Mouse (Mus musculus): ENCODE measurements around the gene Naip6. TPM values are rescaled to one million over a fixed set of nuclear protein-coding genes. Genes with fewer than 3 reads are reported as not detected.
"Not testable (repeated sequence)": the region's sequence is repeated elsewhere in the genome, so short reads cannot be mapped to it uniquely, and the experiment has no call there.

Gene Naip6
- total and polyA plus RNA-seq, 3 experiments: 0.12 to 0.78 TPM; not detected in 1

GRCm38 (mm10) chr13:100255925-100256324, 61.5 kb downstream of the Naip6 start:
- not testable (repeated sequence) for H3K4me1 ChIP-seq (ENCODE audit: control insufficient read depth in 1 of 2, insufficient read depth in 2 of 2, low read length in 2 of 2); DNase-seq (ENCODE audit: low read depth, low spot score); H3K79me2 ChIP-seq (ENCODE audit: control insufficient read depth, insufficient read depth, low read length, poor library complexity); H3K27ac ChIP-seq (ENCODE audit: control insufficient read depth, low read depth, low read length); H3K27me3 ChIP-seq (ENCODE audit: control insufficient read depth in 1 of 2, insufficient read depth in 2 of 2, low read length in 2 of 2); H3K9me3 ChIP-seq (replicated peaks; ENCODE audit: insufficient read depth, low read length); H3K9ac ChIP-seq (ENCODE audit: control insufficient read depth, low read depth, low read length, poor library complexity, severe bottlenecking); H3K36me3 ChIP-seq (ENCODE audit: control insufficient read depth in 1 of 2, insufficient read depth in 2 of 2, low read length in 2 of 2); H3K4me3 ChIP-seq (ENCODE audit: control insufficient read depth in 1 of 2, insufficient read depth in 1 of 2, low read depth in 2 of 2, low read length in 2 of 2)

GRCm38 (mm10) chr13:100251897-100252296, 65.6 kb downstream of the Naip6 start:
- H3K4me3 ChIP-seq (ENCODE audit: control insufficient read depth in 1 of 2, insufficient read depth in 1 of 2, low read depth in 2 of 2, low read length in 2 of 2); H3K9ac ChIP-seq (ENCODE audit: control insufficient read depth, low read depth, low read length, poor library complexity, severe bottlenecking); H3K36me3 ChIP-seq (ENCODE audit: control insufficient read depth in 1 of 2, insufficient read depth in 2 of 2, low read length in 2 of 2); H3K4me1 ChIP-seq (ENCODE audit: control insufficient read depth in 1 of 2, insufficient read depth in 2 of 2, low read length in 2 of 2); H3K27ac ChIP-seq (ENCODE audit: control insufficient read depth, low read depth, low read length); H3K27me3 ChIP-seq (ENCODE audit: control insufficient read depth in 1 of 2, insufficient read depth in 2 of 2, low read length in 2 of 2); H3K9me3 ChIP-seq (replicated peaks; ENCODE audit: insufficient read depth, low read length); DNase-seq (ENCODE audit: low read depth, low spot score); H3K79me2 ChIP-seq (ENCODE audit: control insufficient read depth, insufficient read depth, low read length, poor library complexity): not testable (repeated sequence)

GRCm38 (mm10) chr13:100246896-100247519, 70.5 kb downstream of the Naip6 start:
- H3K9me3 ChIP-seq (replicated peaks; ENCODE audit: insufficient read depth, low read length); H3K9ac ChIP-seq (ENCODE audit: control insufficient read depth, low read depth, low read length, poor library complexity, severe bottlenecking); H3K4me1 ChIP-seq (ENCODE audit: control insufficient read depth in 1 of 2, insufficient read depth in 2 of 2, low read length in 2 of 2); H3K27ac ChIP-seq (ENCODE audit: control insufficient read depth, low read depth, low read length); H3K27me3 ChIP-seq (ENCODE audit: control insufficient read depth in 1 of 2, insufficient read depth in 2 of 2, low read length in 2 of 2); H3K79me2 ChIP-seq (ENCODE audit: control insufficient read depth, insufficient read depth, low read length, poor library complexity); H3K36me3 ChIP-seq (ENCODE audit: control insufficient read depth in 1 of 2, insufficient read depth in 2 of 2, low read length in 2 of 2): not testable (repeated sequence)
- H3K4me3 ChIP-seq (ENCODE audit: control insufficient read depth in 1 of 2, insufficient read depth in 1 of 2, low read depth in 2 of 2, low read length in 2 of 2): peak overlapping the region; percentile 20 to 32; a peak in 2 of 4 replicates
- DNase-seq (ENCODE audit: low read depth, low spot score): peak; percentile 12

- H3K36me3 ChIP-seq (ENCODE audit: control insufficient read depth in 1 of 2, insufficient read depth in 2 of 2, low read length in 2 of 2); H3K27ac ChIP-seq (ENCODE audit: control insufficient read depth, low read depth, low read length); H3K9me3 ChIP-seq (replicated peaks; ENCODE audit: insufficient read depth, low read length); H3K4me1 ChIP-seq (ENCODE audit: control insufficient read depth in 1 of 2, insufficient read depth in 2 of 2, low read length in 2 of 2); H3K27me3 ChIP-seq (ENCODE audit: control insufficient read depth in 1 of 2, insufficient read depth in 2 of 2, low read length in 2 of 2); H3K9ac ChIP-seq (ENCODE audit: control insufficient read depth, low read depth, low read length, poor library complexity, severe bottlenecking); DNase-seq (ENCODE audit: low read depth, low spot score); H3K79me2 ChIP-seq (ENCODE audit: control insufficient read depth, insufficient read depth, low read length, poor library complexity): not testable (repeated sequence)
- H3K4me3 ChIP-seq (ENCODE audit: control insufficient read depth in 1 of 2, insufficient read depth in 1 of 2, low read depth in 2 of 2, low read length in 2 of 2): peak within 1 kb of the TSS; percentile 20 to 32; a peak in 2 of 4 replicates
These were observed 71.3 kb downstream of the Naip6 start, which contains the start of gene Naip5 for GRCm38 (mm10) chr13:100246223-100246622. Gene Naip5, minus strand, starts transcription at chr13:100246323.

- no peaks in the 10 kb centered on the region for H3K36me3 ChIP-seq (ENCODE audit: control insufficient read depth in 1 of 2, insufficient read depth in 2 of 2, low read length in 2 of 2)
- no peak for DNase-seq (ENCODE audit: low read depth, low spot score)
- no peaks in the 10 kb centered on the region for H3K27me3 ChIP-seq (ENCODE audit: control insufficient read depth in 1 of 2, insufficient read depth in 2 of 2, low read length in 2 of 2)
- H3K4me3 ChIP-seq (ENCODE audit: control insufficient read depth in 1 of 2, insufficient read depth in 1 of 2, low read depth in 2 of 2, low read length in 2 of 2): no peak overlapping the region
- no peak overlapping the region for H3K27ac ChIP-seq (ENCODE audit: control insufficient read depth, low read depth, low read length)
- H3K79me2 ChIP-seq (ENCODE audit: control insufficient read depth, insufficient read depth, low read length, poor library complexity): no peaks in the 10 kb centered on the region
- H3K9ac ChIP-seq (ENCODE audit: control insufficient read depth, low read depth, low read length, poor library complexity, severe bottlenecking): no peak overlapping the region
- TF ChIP-seq POLR2A (IDR thresholded peaks at IDR 0.05; ENCODE audit: control insufficient read depth in 1 of 2, insufficient read depth in 1 of 2, low read depth in 1 of 2, low read length in 2 of 2, poor library complexity in 1 of 2) (no peak), EP300 (IDR thresholded peaks at IDR 0.05; ENCODE audit: low read depth in 1 of 2, low read length in 2 of 2) (no peak), CHD1 (IDR thresholded peaks at IDR 0.05; ENCODE audit: low read depth, low read length) (no peak), CTCF (IDR thresholded peaks at IDR 0.05 in 2 of 3, conservative IDR thresholded peaks at IDR 0.05 in 1 of 3; ENCODE audit: control insufficient read depth in 1 of 3, insufficient read depth in 1 of 3, low read depth in 2 of 3, low read length in 3 of 3, poor library complexity in 1 of 3, severe bottlenecking in 1 of 3) (no peak), BHLHE40 (IDR thresholded peaks at IDR 0.05; ENCODE audit: borderline replicate concordance, low read depth, low read length) (no peak), POLR2AphosphoS5 (IDR thresholded peaks at IDR 0.05; ENCODE audit: borderline replicate concordance, low read depth, low read length) (no peak), MAFK (IDR thresholded peaks at IDR 0.05; ENCODE audit: borderline replicate concordance, low read depth, low read length) (no peak), MEF2A (IDR thresholded peaks at IDR 0.05; ENCODE audit: extremely low read depth, insufficient replicate concordance, low read depth, low read length, poor library complexity, severe bottlenecking) (no peak), MAZ (IDR thresholded peaks at IDR 0.05; ENCODE audit: low read depth, low read length) (no peak)
- no peaks in the 10 kb centered on the region for H3K4me1 ChIP-seq (ENCODE audit: control insufficient read depth in 1 of 2, insufficient read depth in 2 of 2, low read length in 2 of 2)
- no peaks in the 10 kb centered on the region for H3K9me3 ChIP-seq (replicated peaks; ENCODE audit: insufficient read depth, low read length)
These were observed 73.8 kb downstream of the Naip6 start for GRCm38 (mm10) chr13:100243702-100244101.

Data from MEL (cell line).